Mouse (Mus musculus) hindbrain, embryonic 16.5 days (tissue): ENCODE results near the gene Osbp. TPM values are rescaled to one million over a fixed set of nuclear protein-coding genes. Genes with fewer than 3 reads are reported as not detected.

Experiments
- ATAC-seq: fragments of 200-750 bp; cut with Nextera tagmentation; 2 replicates; pipeline ENCODE4 v1.8.0; 2017; ENCODE audit warnings: moderate TSS enrichment, moderate library complexity
- H3K27ac ChIP-seq: fragments of 300-500 bp; sonication (generic); 2 replicates; pipeline ENCODE4 v1.5.1; 2014; ENCODE audit warnings: low read depth, mild to moderate bottlenecking, control low read depth, low read length, moderate library complexity
- H3K27me3 ChIP-seq: fragments of 300-500 bp; sonication (generic); replicated peaks from 2 replicates; pipeline ENCODE4 v1.6.1; 2014; ENCODE audit warnings: low read length; ENCODE audit not compliant: control insufficient read depth, insufficient read depth
- H3K36me3 ChIP-seq: fragments of 300-500 bp; sonication (generic); 2 replicates; pipeline ENCODE4 v1.6.1; 2014; ENCODE audit warnings: mild to moderate bottlenecking, low read length, moderate library complexity, mixed read lengths; ENCODE audit not compliant: control insufficient read depth, insufficient read depth
- H3K4me1 ChIP-seq: fragments of 300-500 bp; sonication (generic); 2 replicates; pipeline ENCODE4 v1.6.1; 2014; ENCODE audit warnings: low read depth, low read length; ENCODE audit not compliant: control insufficient read depth, insufficient read depth
- H3K4me2 ChIP-seq: fragments of 300-500 bp; sonication (generic); 2 replicates; pipeline ENCODE4 v1.6.1; 2014; ENCODE audit warnings: mild to moderate bottlenecking, low read length, control low read depth, moderate library complexity
- H3K4me3 ChIP-seq: fragments of 300-500 bp; sonication (generic); 2 replicates; pipeline ENCODE4 v1.5.1; 2014; ENCODE audit warnings: mild to moderate bottlenecking, low read length, control low read depth, moderate library complexity
- H3K9ac ChIP-seq: fragments of 300-500 bp; sonication (generic); 2 replicates; pipeline ENCODE4 v1.6.1; 2014; ENCODE audit warnings: low read depth, mild to moderate bottlenecking, control low read depth, low read length, moderate library complexity
- H3K9me3 ChIP-seq: fragments of 300-500 bp; sonication (generic); 2 replicates; pipeline ENCODE4 v1.6.1; 2014; ENCODE audit warnings: mild to moderate bottlenecking, low read length, moderate library complexity; ENCODE audit not compliant: control insufficient read depth
- WGBS: fragments of 180-500 bp; shearing (Covaris S2); extraction: QIAGEN DNeasy Blood & Tissue Kit; methylation state at CpG from one replicate; pipeline ENCODE4 v1.1.7; 2014; 5-methylcytosine and 5-hydroxymethylcytosine counted together
- polyA plus RNA-seq: library from polyadenylated mRNA; unstranded; fragments of >200 nt; fragmentation: Nextera tagmentation; extraction: Ambion mirVana; gene quantifications from 2 replicates; pipeline ENCODE4 v1.2.1, GENCODE M21; 2015

Osbp gene
- polyA plus RNA-seq, 1 experiment from 2014 or later: 3.0 TPM

DNA sequence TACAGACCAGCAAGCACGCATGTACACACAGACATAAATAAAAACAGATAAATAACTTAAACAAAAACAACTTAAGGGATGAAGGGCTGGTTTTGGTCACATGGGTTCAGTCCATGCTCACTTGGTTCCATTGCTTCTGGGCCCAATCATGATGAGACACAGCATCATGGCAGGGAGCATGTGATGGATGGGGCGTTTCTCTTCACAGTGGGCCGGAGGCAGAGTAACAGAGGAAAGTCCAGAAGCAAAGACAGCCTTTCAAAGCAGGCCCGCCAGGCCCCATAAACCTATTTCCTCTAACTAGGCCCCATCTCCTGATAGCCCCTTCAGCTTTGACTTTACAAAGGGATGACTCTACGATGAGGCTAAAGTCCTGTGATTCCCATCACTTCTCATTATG, 9.1 kb upstream of the Osbp start:
- Histone ChIP-seq H3K9me3 (no peaks in the 10 kb centered on the region), H3K4me2 (no peak overlapping the region), H3K27me3 (no peaks in the 10 kb centered on the region), H3K27ac (no peak overlapping the region), H3K9ac (no peak overlapping the region), H3K4me3 (no peak overlapping the region), H3K36me3 (no peaks in the 10 kb centered on the region), H3K4me1 (no peaks in the 10 kb centered on the region)
- WGBS: 86% methylated on average over 5 of the region's 5 CpGs
- no peak for ATAC-seq

DNA sequence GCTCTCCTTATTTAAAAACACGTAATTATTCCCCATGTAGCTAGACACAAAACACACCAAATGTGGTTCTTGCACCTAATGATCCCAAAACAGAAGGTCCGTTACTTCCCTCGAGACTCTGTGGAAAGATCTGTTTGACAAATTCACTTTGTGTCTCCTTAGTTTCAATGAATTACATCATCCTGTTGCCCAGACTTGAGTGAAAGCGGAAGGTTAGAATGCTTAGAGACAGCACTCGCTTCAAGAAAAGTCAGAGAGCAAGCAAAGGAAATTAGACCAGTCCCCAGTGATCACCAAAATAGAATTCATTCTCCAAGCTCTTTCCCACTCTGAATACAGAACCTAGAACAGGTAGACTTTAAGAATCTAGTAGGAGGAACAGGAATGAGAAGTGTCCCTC, 8.3 kb upstream of the Osbp start:
- H3K4me2 ChIP-seq: no peak overlapping the region
- no peak overlapping the region for H3K4me3 ChIP-seq
- H3K27me3 ChIP-seq: no peaks in the 10 kb centered on the region
- H3K36me3 ChIP-seq: no peaks in the 10 kb centered on the region
- no peak overlapping the region for H3K9ac ChIP-seq
- no peaks in the 10 kb centered on the region for H3K9me3 ChIP-seq
- no peaks in the 10 kb centered on the region for H3K4me1 ChIP-seq
- 93% methylated on average over 5 of the region's 5 CpGs for WGBS
- no peak for ATAC-seq
- H3K27ac ChIP-seq: no peak overlapping the region

DNA sequence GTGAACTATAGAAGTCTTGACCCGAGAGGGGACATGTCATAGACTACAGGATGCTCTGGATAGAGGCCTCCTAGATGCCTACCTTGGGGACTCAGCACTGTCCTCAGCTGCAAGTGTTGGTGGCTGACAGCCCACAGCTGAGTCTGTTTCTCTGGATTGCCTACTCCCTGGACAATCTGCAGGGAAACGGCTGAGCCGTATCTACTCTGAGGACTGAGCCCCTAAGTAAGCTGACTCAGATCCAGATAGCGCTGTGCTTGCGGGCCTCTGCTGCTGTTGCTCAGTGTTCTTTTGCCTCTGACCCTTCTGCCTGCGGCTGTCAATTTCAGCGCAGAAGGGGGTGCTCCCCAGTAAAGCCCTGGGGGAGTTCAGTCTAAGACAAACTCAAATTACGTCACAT, 7.9 kb upstream of the Osbp start:
- no peak overlapping the region for H3K4me3 ChIP-seq
- no peaks in the 10 kb centered on the region for H3K27me3 ChIP-seq
- no peaks in the 10 kb centered on the region for H3K4me1 ChIP-seq
- ATAC-seq: no peak
- H3K27ac ChIP-seq: no peak overlapping the region
- no peak overlapping the region for H3K4me2 ChIP-seq
- no peaks in the 10 kb centered on the region for H3K36me3 ChIP-seq
- no peaks in the 10 kb centered on the region for H3K9me3 ChIP-seq
- no peak overlapping the region for H3K9ac ChIP-seq
- 85% methylated on average over 8 of the region's 8 CpGs for WGBS

DNA sequence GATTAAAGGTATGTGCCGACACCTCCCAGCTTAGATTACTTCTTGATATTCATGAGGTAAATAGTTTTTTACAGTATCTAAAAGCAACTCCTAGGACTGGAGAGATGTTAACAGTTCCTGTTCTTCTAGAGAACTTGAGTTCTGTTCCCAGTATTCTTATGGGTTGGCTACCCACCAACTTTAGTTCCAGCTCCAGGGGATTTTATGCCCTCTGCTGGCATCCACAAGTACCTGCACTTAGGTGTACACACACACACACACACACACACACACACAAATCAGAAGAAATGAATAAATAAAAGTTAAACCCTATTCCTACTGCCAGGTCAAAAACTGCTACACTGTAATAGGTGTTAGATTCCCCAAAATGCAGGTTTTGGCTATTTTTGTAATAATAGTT, 1.5 kb upstream of the Osbp start:
- WGBS: 100% methylated on average over 1 of the region's 1 CpGs
- Histone ChIP-seq H3K27me3 (no peaks in the 10 kb centered on the region), H3K4me3 (no peak overlapping the region), H3K9me3 (no peaks in the 10 kb centered on the region), H3K9ac (no peak overlapping the region), H3K4me1 (peaks cover 18% of the 10 kb centered on the region), H3K27ac (no peak overlapping the region), H3K36me3 (no peaks in the 10 kb centered on the region), H3K4me2 (peak overlapping the region; percentile 74)
- no peak for ATAC-seq

DNA sequence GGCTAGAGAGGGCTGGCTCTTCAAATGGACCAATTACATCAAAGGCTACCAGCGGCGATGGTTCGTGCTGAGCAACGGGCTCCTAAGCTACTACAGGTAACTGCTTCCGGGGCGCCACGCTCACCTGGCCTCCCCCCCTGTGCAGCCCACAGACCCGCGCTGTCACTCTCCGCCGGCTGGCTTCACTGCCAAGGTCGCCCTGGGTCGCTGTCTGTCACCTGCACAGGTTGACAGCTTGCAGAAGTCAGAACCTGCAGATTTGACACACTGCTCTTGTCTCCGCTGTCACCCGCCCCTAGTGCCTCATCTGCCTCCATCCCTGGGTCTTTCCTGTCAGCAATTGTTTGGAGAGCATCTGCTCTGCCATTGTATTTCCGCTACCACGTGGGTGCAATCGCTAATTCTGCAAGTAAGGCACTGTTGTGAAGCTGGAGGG, 478 bp downstream of the Osbp start:
- peak overlapping the region; percentile 94 for H3K4me3 ChIP-seq
- H3K4me2 ChIP-seq: peak overlapping the region; percentile 82
- H3K9me3 ChIP-seq: no peaks in the 10 kb centered on the region
- H3K27me3 ChIP-seq: no peaks in the 10 kb centered on the region
- H3K27ac ChIP-seq: peak overlapping the region; percentile 92
- peak; percentile 3; the same call in 1 of the 2 replicates for ATAC-seq
- peak overlapping the region; percentile 96 for H3K9ac ChIP-seq
- H3K36me3 ChIP-seq: peaks cover 8% of the 10 kb centered on the region
- 0% methylated on average over 17 of the region's 18 CpGs for WGBS
- H3K4me1 ChIP-seq: peaks cover 18% of the 10 kb centered on the region

DNA sequence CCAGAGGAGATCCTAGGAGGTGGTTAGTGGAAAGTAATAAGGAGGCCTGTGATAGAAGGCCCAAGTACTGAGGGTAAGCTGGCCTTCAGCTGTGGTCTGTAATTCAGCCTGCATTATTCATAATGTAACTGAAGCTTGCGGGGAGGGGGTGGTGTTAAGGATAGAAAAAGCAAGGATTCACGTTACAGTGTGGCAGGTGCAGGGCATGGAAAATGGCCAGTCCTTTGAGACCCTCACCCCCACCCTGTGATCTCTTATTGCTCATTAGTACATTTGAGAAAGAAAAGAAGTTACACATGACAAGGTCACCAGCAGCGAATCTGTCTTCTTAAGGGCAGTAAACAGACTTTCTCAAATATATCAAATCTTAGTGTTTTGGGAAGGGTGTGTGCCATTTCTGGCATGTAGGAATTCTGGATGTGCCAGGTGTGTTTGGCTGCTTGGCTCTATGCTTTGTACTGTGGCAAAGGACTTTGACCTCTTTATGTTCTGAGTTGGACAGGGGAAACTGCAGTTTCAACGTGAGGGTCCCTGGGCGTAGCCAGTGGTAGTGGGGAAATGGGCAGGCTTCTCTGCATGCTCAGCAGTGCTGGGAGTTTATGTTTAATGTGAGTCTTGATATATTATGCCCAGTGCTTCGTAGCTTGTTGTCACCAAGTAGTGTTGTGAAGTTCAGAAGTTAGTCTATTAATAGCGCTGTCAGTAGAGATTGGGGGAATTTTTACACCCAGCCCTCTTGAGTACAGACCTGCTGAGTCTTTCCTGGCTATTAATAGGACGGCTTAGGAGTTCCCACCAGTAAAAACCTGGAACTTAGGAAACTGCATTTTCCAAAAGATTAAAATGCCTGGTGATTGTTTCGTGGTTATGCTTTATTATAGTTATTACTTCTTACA, 3.7 kb downstream of the Osbp start:
- Histone ChIP-seq H3K4me1 (peaks cover 18% of the 10 kb centered on the region), H3K9me3 (no peaks in the 10 kb centered on the region), H3K4me2 (no peak overlapping the region), H3K36me3 (peaks cover 39% of the 10 kb centered on the region), H3K9ac (no peak overlapping the region), H3K27ac (no peak overlapping the region), H3K4me3 (no peak overlapping the region), H3K27me3 (no peaks in the 10 kb centered on the region)
- 77% methylated on average over 9 of the region's 9 CpGs for WGBS
- ATAC-seq: no peak

DNA sequence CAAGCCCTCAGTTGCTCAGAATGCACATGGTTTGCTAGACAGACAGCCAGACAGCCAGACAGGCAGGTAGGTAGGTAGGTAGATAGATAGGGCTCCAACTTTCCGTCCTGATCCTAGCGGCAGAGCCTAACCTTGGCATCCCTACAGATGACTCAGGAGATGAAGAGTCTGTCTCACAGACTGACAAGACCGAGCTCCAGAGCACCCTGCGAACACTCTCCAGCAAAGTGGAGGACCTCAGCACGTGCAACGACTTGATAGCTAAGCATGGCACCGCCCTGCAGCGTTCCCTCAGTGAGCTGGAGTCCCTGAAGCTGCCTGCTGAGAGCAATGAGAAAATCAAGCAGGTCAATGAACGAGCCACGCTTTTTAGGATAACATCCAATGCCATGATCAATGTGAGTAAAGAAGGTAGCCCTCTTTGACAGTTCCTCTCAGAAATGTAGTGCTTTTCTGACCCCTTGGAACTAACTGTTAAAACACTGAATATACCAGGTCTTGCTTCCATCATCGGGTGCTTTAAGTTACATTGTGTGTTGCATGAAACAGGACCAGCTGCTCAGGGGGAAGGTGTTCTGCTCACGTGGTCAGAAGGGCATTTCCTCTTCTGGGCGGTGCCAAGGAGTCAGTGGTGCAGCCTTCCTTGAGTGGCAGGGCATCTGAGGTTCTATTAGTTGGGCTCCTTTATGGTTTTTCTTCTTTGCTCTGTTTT, 7.9 kb downstream of the Osbp start:
- H3K9me3 ChIP-seq: no peaks in the 10 kb centered on the region
- peaks cover 60% of the 10 kb centered on the region for H3K36me3 ChIP-seq
- WGBS: 95% methylated on average over 13 of the region's 13 CpGs
- no peak for ATAC-seq
- peaks cover 4% of the 10 kb centered on the region for H3K4me1 ChIP-seq
- H3K27ac ChIP-seq: no peak overlapping the region
- no peak overlapping the region for H3K4me2 ChIP-seq
- H3K4me3 ChIP-seq: no peak overlapping the region
- no peaks in the 10 kb centered on the region for H3K27me3 ChIP-seq
- no peak overlapping the region for H3K9ac ChIP-seq

DNA sequence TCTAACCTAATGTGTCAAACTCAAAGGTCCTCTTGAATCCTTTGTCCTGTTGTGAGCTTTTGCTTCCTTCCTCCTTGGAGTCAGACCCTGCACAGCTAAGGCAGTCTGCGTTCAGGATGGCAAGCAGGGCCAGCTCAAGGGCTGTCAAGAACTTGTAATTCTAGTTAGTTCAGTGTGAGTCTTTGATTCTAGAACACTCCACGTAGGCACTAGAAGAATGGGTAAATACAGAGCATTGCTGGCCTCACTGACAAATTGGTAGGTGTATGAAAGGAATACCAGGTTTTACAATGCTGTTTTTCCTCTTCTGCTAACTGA, 8.4 kb downstream of the Osbp start:
- Histone ChIP-seq H3K9ac (no peak overlapping the region), H3K36me3 (peaks cover 65% of the 10 kb centered on the region), H3K4me3 (no peak overlapping the region), H3K4me2 (no peak overlapping the region), H3K4me1 (no peaks in the 10 kb centered on the region; the same call in 1 of the 2 replicates), H3K27ac (no peak overlapping the region), H3K27me3 (no peaks in the 10 kb centered on the region), H3K9me3 (no peaks in the 10 kb centered on the region)
- WGBS: 93% methylated on average over 2 of the region's 2 CpGs
- ATAC-seq: no peak

DNA sequence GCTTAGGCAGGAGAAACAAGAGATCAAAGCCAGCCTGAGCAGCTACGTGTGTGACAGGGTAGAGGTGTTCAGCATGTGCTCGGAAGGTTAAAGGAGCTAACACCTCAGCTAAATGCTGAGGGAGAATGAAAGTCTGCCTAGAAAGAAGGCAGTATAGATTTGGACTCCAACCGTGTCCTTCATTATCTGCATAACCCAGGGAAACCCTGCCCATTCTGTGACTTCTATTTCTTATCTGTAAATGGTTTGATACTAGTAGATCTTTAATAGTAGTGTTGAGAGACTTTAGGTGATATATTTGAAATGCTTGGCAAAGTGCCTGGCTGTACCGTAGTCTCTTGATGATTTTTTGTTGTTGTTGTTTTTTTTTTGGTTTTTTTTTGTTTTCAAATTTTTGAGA, 9.9 kb downstream of the Osbp start:
- no peaks in the 10 kb centered on the region for H3K4me1 ChIP-seq
- no peak for ATAC-seq
- H3K9ac ChIP-seq: no peak overlapping the region
- no peak overlapping the region for H3K4me3 ChIP-seq
- peaks cover 75% of the 10 kb centered on the region for H3K36me3 ChIP-seq
- H3K4me2 ChIP-seq: no peak overlapping the region
- H3K27me3 ChIP-seq: no peaks in the 10 kb centered on the region
- H3K9me3 ChIP-seq: no peaks in the 10 kb centered on the region
- no peak overlapping the region for H3K27ac ChIP-seq
- 93% methylated on average over 4 of the region's 4 CpGs for WGBS
